Mouse (Mus musculus): ENCODE measurements around the gene Skint1.
"Not testable (repeated sequence)": the region's sequence is repeated elsewhere in the genome, so short reads cannot be mapped to it uniquely, and the experiment has no call there.

The Skint1 gene

DNA sequence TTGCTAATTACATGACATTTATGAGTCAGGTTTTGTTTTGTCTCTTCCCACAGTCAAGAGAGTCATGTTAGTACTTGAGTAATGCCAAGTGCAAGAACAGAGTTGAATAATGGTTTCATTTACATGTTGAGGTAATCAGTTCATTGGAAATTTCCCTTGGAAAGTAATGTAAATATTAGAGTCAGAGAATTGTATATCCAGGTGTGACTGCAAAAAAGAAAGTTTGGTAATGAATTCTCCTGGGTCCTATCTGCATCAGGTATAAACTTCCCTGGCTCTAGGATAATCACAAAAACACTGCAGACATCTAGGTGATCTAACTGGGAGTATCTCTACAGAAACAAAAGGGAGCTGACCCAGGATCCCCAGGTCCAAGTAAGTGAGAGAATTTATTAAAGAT lies at the start of gene Skint1:
Gene Skint1 (plus strand): TSS at position 301 of the 400 bp plus-strand sequence.
- DNase-seq = no peak

DNA sequence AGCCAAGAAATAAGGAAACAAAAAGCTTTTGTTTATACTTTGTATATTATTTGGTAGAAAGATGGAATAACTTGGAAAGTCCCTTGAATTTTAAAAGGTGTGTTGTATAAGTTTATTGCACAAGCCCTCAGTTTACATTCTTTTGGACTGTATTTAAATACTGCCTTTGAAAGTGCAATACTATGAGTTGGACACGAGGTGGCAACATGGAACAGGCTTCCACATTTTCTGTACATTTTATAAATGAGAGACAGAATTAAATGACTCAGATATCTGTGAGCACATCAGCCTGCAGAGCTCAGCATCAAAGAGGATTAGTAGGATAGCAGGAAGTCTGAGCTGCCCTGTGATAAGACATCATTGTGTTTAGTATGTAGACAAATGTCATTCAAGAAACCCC lies 44.8 kb upstream of the Skint1 start:
- DNase-seq = no peak

- DNase-seq = not testable (repeated sequence)
Measured at GRCm38 (mm10) chr4:111963241-111963640, 42.8 kb upstream of the Skint1 start.

DNA sequence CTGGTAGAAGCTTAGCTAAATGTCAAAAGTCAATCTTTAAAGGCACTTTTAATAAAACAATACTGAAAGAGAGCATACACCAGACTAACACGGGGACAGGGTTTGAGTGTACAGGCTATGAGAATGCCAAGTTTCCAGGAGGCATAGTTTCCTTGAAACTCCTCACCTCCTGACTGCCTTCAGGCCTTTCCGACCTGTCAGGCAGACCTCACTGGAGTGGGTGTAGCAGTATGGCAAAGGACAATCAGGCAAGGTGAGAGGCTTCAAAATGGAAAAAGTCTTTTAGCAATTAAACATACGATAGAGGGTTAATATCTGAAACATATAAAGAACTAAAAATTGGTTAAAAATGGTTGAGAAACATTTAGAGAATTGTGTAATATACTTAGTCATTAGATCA lies 42.4 kb upstream of the Skint1 start:
- DNase-seq = no peak

- DNase-seq = no peak
Measured at GRCm38 (mm10) chr4:111972623-111973022, 33.4 kb upstream of the Skint1 start, which contains the start of gene Skint7. Gene Skint7, plus strand, starts transcription at chr4:111972923.

DNA sequence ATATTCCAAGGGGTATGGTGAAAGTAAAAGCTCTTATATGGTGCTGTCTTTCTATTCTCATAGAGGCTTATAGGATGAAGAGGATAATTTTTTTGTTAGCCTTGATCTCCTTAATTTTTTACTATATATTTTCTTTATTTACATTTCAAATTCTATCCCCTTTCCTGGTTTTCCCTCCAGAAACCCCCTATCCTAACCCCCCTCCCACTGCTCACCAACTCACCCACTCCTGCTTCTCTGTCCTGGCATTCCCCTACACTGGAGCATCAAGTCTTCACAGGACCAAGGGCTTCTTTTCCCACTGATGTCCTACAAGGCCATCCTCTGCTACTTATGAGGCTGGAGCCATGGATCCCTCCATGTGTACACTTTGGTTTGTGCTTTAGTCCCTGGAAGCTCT lies 65.6 kb downstream of the Skint1 start, which contains the start of gene Skint4:
Gene Skint4 (plus strand): TSS at position 301 of the 400 bp plus-strand sequence.
- no peak for DNase-seq
